Mouse (Mus musculus): ENCODE data around the gene Dot1l.

DNA sequence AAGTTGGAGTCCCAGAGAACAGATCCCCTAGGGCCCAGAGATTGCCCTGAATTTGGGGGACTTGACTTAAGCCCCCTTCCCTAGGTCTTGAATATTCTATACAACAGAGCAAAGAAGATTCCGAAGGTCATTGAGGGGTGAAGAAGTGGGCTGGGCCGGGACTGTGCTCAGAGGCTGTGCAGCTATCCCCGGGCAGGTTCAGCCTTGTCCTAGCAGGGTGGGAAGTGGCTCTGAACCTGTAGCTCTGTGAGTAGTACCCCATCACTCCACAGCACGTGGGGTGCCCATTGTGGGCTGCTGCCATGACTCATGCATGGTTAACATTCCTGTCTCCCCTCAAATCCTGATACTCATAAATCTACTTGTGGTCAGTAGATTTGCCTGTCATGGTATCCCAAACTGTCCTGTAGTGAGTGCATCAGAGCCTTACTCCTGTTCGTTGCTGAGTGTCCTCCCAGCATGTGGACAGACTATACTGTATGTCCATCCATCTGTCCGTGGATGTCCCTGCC is 21.4 kb downstream of the Dot1l start:
- TF ChIP-seq GATA1 (IDR thresholded peaks at IDR 0.05; ENCODE audit: low read length) (no peak), TAL1 (IDR thresholded peaks at IDR 0.05; ENCODE audit: low read length) (no peak)
